Mouse (Mus musculus): ENCODE results near the gene Hps1. TPM values are rescaled to one million over a fixed set of nuclear protein-coding genes. Genes with fewer than 3 reads are reported as not detected.
"Not testable (repeated sequence)": the region's sequence is repeated elsewhere in the genome, so short reads cannot be mapped to it uniquely, and the experiment has no call there.

Hps1 gene
- polyA plus RNA-seq, 1 experiment from 2014 or later = 8.0 TPM

DNA sequence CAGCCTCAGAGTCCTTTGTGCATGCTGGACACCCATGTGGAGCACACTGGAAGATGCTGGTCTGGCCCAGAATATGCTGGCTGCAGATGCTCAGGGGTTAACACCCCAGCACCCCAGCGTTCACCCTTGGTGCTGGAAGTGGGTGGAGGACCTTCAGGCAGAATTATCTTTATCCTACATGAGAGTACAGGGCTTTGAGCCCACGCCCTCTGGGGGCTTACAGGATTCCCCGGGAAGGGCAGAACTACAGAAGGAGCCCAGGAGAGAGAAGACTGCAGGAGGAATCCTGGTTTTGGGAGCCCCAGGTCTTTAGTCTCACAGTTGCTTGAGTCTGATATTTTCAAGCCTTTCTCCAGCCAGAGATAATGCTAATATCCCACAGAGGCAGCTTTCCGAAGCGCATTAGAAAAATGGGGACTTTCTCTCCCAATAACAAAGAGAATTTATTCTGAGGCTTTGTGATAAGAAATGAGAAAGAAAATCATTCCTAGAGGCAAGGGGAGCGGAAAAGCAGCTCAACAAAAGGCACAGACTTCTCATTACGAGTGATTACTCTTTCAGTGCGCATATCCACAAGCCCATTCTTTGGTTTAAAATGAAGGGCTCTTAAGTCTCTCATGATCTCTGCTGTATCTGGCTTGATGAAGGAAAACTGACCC lies 5.9 kb upstream of the Hps1 start:
- Histone ChIP-seq H3K9me3 (ENCODE audit: low read length) (no peaks in the 10 kb centered on the region), H3K27me3 (replicated peaks; ENCODE audit: insufficient read depth, low read length) (no peaks in the 10 kb centered on the region), H3K4me2 (replicated peaks; ENCODE audit: low read depth, low read length) (no peak overlapping the region), H3K4me1 (ENCODE audit: insufficient read depth, low read depth, low read length) (no peaks in the 10 kb centered on the region), H3K4me3 (ENCODE audit: low read depth, low read length) (no peak overlapping the region), H3K36me3 (ENCODE audit: insufficient read depth, low read length) (no peaks in the 10 kb centered on the region), H3K9ac (replicated peaks; ENCODE audit: low read depth) (no peak overlapping the region), H3K27ac (ENCODE audit: low read length) (no peak overlapping the region)
- ATAC-seq = no peak
- DNase-seq (ENCODE audit: low spot score) = peak; percentile 14
- no peak for TF ChIP-seq CTCF (IDR thresholded peaks at IDR 0.05)
- TF ChIP-seq EP300 (IDR thresholded peaks at IDR 0.05) = no peak
- WGBS = 66% methylated on average over 8 of the region's 8 CpGs

DNA sequence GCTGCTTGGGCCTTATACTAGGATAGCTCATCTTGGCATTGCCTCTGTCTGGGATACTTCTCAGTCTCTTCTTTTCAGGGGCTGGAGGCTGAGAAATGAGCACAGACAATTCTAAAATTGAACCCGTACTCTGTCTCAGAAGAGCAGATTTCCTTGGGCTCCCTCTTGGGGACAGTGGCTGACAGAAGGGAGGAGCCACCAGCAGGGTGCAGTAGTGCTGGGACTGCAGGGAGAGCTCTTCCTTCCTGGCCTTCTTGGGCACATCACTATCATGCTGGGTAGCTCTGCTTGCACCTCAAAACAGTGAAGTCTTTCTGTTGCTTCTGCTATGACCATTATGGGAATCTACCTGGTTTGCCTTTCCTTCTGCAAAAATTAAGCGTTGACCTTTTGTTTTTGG lies 5.4 kb upstream of the Hps1 start:
- H3K4me2 ChIP-seq (replicated peaks; ENCODE audit: low read depth, low read length) = no peak overlapping the region
- H3K4me3 ChIP-seq (ENCODE audit: low read depth, low read length) = no peak overlapping the region
- H3K27ac ChIP-seq (ENCODE audit: low read length) = no peak overlapping the region
- H3K9me3 ChIP-seq (ENCODE audit: low read length) = no peaks in the 10 kb centered on the region
- H3K27me3 ChIP-seq (replicated peaks; ENCODE audit: insufficient read depth, low read length) = no peaks in the 10 kb centered on the region
- TF ChIP-seq EP300 (IDR thresholded peaks at IDR 0.05) (no peak), CTCF (IDR thresholded peaks at IDR 0.05) (peak; percentile 47)
- DNase-seq (ENCODE audit: low spot score) = no peak
- peaks cover under 1% of the 10 kb centered on the region; the same call in 1 of the 2 replicates for H3K4me1 ChIP-seq (ENCODE audit: insufficient read depth, low read depth, low read length)
- H3K9ac ChIP-seq (replicated peaks; ENCODE audit: low read depth) = no peak overlapping the region
- 46% methylated on average over 2 of the region's 2 CpGs for WGBS
- H3K36me3 ChIP-seq (ENCODE audit: insufficient read depth, low read length) = no peaks in the 10 kb centered on the region
- ATAC-seq = no peak

DNA sequence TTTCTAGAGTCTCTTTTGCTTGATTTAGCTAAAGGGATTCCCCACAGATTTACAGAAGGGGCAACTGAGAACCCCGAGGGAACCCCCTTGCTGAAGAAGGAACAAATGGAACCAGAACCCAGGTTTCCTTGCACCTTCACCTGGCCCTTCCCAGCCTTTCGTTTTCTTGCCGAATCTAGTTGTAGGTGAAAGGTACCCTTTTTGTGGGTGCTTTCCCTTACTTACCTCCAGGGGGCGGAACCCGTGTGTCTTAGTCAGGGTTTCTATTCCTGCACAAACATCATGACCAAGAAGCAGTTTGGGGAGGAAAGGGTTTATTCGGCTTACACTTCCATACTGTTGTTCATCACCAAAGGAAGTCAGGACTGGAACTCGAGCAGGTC lies 369 bp upstream of the Hps1 start:
- H3K4me1 ChIP-seq (ENCODE audit: insufficient read depth, low read depth, low read length); H3K9me3 ChIP-seq (ENCODE audit: low read length); H3K27me3 ChIP-seq (replicated peaks; ENCODE audit: insufficient read depth, low read length); ATAC-seq; H3K36me3 ChIP-seq (ENCODE audit: insufficient read depth, low read length): not testable (repeated sequence)
- Histone ChIP-seq H3K4me2 (replicated peaks; ENCODE audit: low read depth, low read length) (peak overlapping the region; percentile 76), H3K4me3 (ENCODE audit: low read depth, low read length) (peak overlapping the region; percentile 48), H3K9ac (replicated peaks; ENCODE audit: low read depth) (peak overlapping the region; percentile 58), H3K27ac (ENCODE audit: low read length) (peak overlapping the region; percentile 79)
- 45% methylated on average over 7 of the region's 7 CpGs for WGBS
- peak; percentile 8 for DNase-seq (ENCODE audit: low spot score)

DNA sequence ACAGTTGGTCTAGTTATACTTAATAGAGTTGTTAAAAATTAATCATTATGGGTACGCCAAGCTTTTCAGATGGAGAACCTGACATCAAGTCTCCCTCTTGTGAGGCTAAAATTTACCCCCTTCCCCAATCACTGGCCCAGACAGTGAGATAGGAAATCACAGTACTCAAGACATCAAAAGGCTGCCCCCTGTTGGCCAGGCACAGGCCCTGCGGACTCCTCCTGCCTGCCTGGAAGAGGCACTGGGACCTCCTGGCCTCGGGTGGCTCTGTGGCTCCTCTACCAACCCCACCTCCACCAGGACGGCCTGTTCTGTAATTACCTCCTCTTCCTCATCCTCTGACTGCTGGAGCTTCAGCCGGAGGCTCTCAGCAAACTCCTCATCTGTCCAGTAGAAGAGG lies 2.0 kb downstream of the Hps1 start:
- Histone ChIP-seq H3K27ac (ENCODE audit: low read length) (no peak overlapping the region), H3K36me3 (ENCODE audit: insufficient read depth, low read length) (no peaks in the 10 kb centered on the region), H3K4me3 (ENCODE audit: low read depth, low read length) (no peak overlapping the region), H3K9me3 (ENCODE audit: low read length) (no peaks in the 10 kb centered on the region), H3K9ac (replicated peaks; ENCODE audit: low read depth) (no peak overlapping the region), H3K27me3 (replicated peaks; ENCODE audit: insufficient read depth, low read length) (no peaks in the 10 kb centered on the region), H3K4me2 (replicated peaks; ENCODE audit: low read depth, low read length) (no peak overlapping the region), H3K4me1 (ENCODE audit: insufficient read depth, low read depth, low read length) (peaks cover 4% of the 10 kb centered on the region; the same call in 1 of the 2 replicates)
- DNase-seq (ENCODE audit: low spot score) (no peak), ATAC-seq (no peak)
- TF ChIP-seq EP300 (IDR thresholded peaks at IDR 0.05) (no peak), CTCF (IDR thresholded peaks at IDR 0.05) (peak; percentile 50)
- WGBS = 83% methylated on average over 5 of the region's 5 CpGs

DNA sequence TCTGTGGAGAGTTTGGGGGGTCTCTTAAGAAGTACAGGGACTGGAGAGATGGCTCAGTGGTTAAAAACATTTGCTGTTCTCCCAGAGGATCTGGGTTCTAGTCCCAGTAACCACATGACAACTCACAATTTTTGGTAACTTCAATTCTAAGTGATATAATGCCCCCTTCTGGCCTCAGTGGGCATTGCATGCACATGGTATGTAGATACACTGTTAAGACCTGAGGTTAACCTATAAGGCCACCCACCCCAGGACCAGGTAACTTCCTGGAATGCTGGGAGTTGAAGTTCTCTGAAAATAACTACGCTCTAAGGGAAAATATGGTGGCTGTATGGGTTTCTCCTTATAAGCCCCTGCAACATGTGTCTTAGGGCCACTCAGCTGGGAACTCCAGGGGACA lies 3.0 kb downstream of the Hps1 start:
- H3K4me2 ChIP-seq (replicated peaks; ENCODE audit: low read depth, low read length) = no peak overlapping the region
- H3K4me1 ChIP-seq (ENCODE audit: insufficient read depth, low read depth, low read length) = peaks cover 4% of the 10 kb centered on the region; the same call in 1 of the 2 replicates
- no peaks in the 10 kb centered on the region for H3K36me3 ChIP-seq (ENCODE audit: insufficient read depth, low read length)
- H3K9ac ChIP-seq (replicated peaks; ENCODE audit: low read depth) = no peak overlapping the region
- no peak overlapping the region for H3K4me3 ChIP-seq (ENCODE audit: low read depth, low read length)
- TF ChIP-seq EP300 (IDR thresholded peaks at IDR 0.05) = no peak
- peak; percentile 56 for TF ChIP-seq CTCF (IDR thresholded peaks at IDR 0.05)
- ATAC-seq (no peak), DNase-seq (ENCODE audit: low spot score) (peak; percentile 14)
- H3K27me3 ChIP-seq (replicated peaks; ENCODE audit: insufficient read depth, low read length) = no peaks in the 10 kb centered on the region
- no peak overlapping the region for H3K27ac ChIP-seq (ENCODE audit: low read length)
- H3K9me3 ChIP-seq (ENCODE audit: low read length) = no peaks in the 10 kb centered on the region
- WGBS = 96% methylated on average over 1 of the region's 1 CpGs

DNA sequence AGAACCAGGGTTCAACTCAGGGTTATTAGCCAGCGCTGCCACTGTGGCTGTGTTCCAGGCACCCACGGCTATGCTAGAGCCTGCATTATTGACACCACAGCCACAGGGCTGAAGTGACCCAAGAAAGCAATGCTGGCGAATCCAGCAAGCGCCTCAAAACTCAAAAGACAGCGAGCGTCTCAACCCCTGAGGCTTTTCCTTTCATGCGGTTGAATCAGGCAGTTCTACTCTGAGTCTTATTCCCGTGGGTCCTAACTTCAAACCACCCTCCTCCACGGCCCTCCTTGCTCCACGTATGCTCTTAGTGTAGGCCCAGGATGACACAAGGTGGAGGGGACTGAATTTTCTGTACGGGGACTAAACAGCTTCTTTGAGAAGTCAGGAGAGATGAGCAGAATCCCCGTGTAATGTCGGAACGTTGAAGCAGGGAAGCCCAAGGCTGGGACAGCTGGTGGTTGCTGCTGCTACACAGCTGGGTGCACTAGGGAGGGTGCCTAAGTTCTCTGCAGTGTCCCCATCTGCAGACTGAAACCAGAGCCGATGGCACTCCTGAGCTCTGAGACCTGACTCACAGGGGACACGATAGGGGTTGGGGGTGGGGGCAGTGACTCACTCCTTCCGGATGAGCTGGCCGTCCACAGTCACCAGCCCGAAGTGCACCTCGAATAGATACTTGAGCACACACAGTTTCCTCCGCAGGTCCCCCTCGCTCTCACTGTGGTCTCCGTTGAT lies 9.5 kb downstream of the Hps1 start:
- 85% methylated on average over 23 of the region's 23 CpGs for WGBS
- no peak for ATAC-seq

More for the DNA sequence above, 9.5 kb downstream of the Hps1 start:
- H3K27ac ChIP-seq (ENCODE audit: low read length) = no peak overlapping the region
- no peaks in the 10 kb centered on the region for H3K9me3 ChIP-seq (ENCODE audit: low read length)
- no peaks in the 10 kb centered on the region for H3K36me3 ChIP-seq (ENCODE audit: insufficient read depth, low read length)
- DNase-seq (ENCODE audit: low spot score) = no peak
- H3K9ac ChIP-seq (replicated peaks; ENCODE audit: low read depth) = no peak overlapping the region
- no peaks in the 10 kb centered on the region for H3K27me3 ChIP-seq (replicated peaks; ENCODE audit: insufficient read depth, low read length)
- H3K4me2 ChIP-seq (replicated peaks; ENCODE audit: low read depth, low read length) = no peak overlapping the region
- H3K4me1 ChIP-seq (ENCODE audit: insufficient read depth, low read depth, low read length) = no peaks in the 10 kb centered on the region
- TF ChIP-seq EP300 (IDR thresholded peaks at IDR 0.05) (no peak), CTCF (IDR thresholded peaks at IDR 0.05) (no peak)
- H3K4me3 ChIP-seq (ENCODE audit: low read depth, low read length) = no peak overlapping the region
